Mouse (Mus musculus) erythroblast, embryonic 14.5 days (primary cell): ENCODE data around the gene Gm49322. TPM values are rescaled to one million over a fixed set of nuclear protein-coding genes. Genes with fewer than 3 reads are reported as not detected.

Source experiments
- H3K27me3 ChIP-seq: 2 replicates; pipeline ENCODE4 v1.6.1; 2012; ENCODE audit warnings: inconsistent platforms; ENCODE audit not compliant: control insufficient read depth
- H3K36me3 ChIP-seq: 2 replicates; pipeline ENCODE4 v1.6.1; 2012; ENCODE audit warnings: mild to moderate bottlenecking, inconsistent platforms; ENCODE audit not compliant: control insufficient read depth
- H3K4me1 ChIP-seq: 2 replicates; pipeline ENCODE4 v1.6.1; 2012; ENCODE audit warnings: inconsistent platforms; ENCODE audit not compliant: control insufficient read depth
- H3K4me3 ChIP-seq: replicated peaks from 2 replicates; pipeline ENCODE3; 2012; ENCODE audit warnings: moderate library complexity, mild to moderate bottlenecking, inconsistent platforms
- H3K9me3 ChIP-seq: 2 replicates; pipeline ENCODE4 v1.6.1; 2012; ENCODE audit warnings: low read length, inconsistent platforms, mixed read lengths; ENCODE audit not compliant: control insufficient read depth
- GATA1 ChIP-seq: IDR thresholded peaks from 2 replicates; pipeline ENCODE4 v1.6.1; 2012; ENCODE audit warnings: low read length, inconsistent platforms, mixed read lengths
- TAL1 ChIP-seq: IDR thresholded peaks from 3 replicates; pipeline ENCODE4 v1.6.1; 2012; ENCODE audit warnings: low read length, inconsistent platforms, mixed read lengths
- polyA plus RNA-seq: library from polyadenylated mRNA; stranded (reverse); fragments of >175 nt; gene quantifications from 2 replicates; pipeline ENCODE4 v1.2.3, GENCODE M21; 2012

The Gm49322 gene
- polyA plus RNA-seq, 1 experiment = 0.07 TPM

- H3K4me3 ChIP-seq = peak overlapping the region; percentile 73
- H3K9me3 ChIP-seq = no peaks in the 10 kb centered on the region
- H3K27me3 ChIP-seq = no peaks in the 10 kb centered on the region
- peaks cover 65% of the 10 kb centered on the region for H3K4me1 ChIP-seq
- peaks cover 29% of the 10 kb centered on the region for H3K36me3 ChIP-seq
- no peak for TF ChIP-seq GATA1
- no peak for TF ChIP-seq TAL1
Measured at GRCm38 (mm10) chr10:80620796-80621689, 15.2 kb downstream of the Gm49322 start.

GRCm38 (mm10) chr10:80621690-80621939 lies 15.8 kb downstream of the Gm49322 start:
- Histone ChIP-seq H3K4me3 (peak overlapping the region; percentile 73), H3K27me3 (no peaks in the 10 kb centered on the region), H3K36me3 (peaks cover 26% of the 10 kb centered on the region), H3K9me3 (no peaks in the 10 kb centered on the region), H3K4me1 (peaks cover 67% of the 10 kb centered on the region)
- no peak for TF ChIP-seq GATA1
- TF ChIP-seq TAL1 = no peak

- H3K9me3 ChIP-seq = no peaks in the 10 kb centered on the region
- peak overlapping the region; percentile 73 for H3K4me3 ChIP-seq
- no peaks in the 10 kb centered on the region for H3K27me3 ChIP-seq
- H3K36me3 ChIP-seq = peaks cover 26% of the 10 kb centered on the region
- H3K4me1 ChIP-seq = peaks cover 68% of the 10 kb centered on the region
- TF ChIP-seq GATA1 (no peak), TAL1 (no peak)
Measured at GRCm38 (mm10) chr10:80621940-80622660, 16.3 kb downstream of the Gm49322 start.

- peaks cover 30% of the 10 kb centered on the region for H3K36me3 ChIP-seq
- H3K4me1 ChIP-seq = peaks cover 76% of the 10 kb centered on the region
- no peak for TF ChIP-seq TAL1
- TF ChIP-seq GATA1 = no peak
- no peaks in the 10 kb centered on the region for H3K9me3 ChIP-seq
- no peaks in the 10 kb centered on the region for H3K27me3 ChIP-seq
- H3K4me3 ChIP-seq = peak within 1 kb of the TSS; percentile 73
Measured at GRCm38 (mm10) chr10:80622661-80623456, 17.0 kb downstream of the Gm49322 start, which contains the start of gene Csnk1g2. Gene Csnk1g2 (plus strand): TSS chr10:80622838.

- TF ChIP-seq GATA1 = no peak
- no peak for TF ChIP-seq TAL1
- peaks cover 32% of the 10 kb centered on the region for H3K36me3 ChIP-seq
- H3K27me3 ChIP-seq = no peaks in the 10 kb centered on the region
- H3K4me3 ChIP-seq = peak overlapping the region; percentile 73
- peaks cover 77% of the 10 kb centered on the region for H3K4me1 ChIP-seq
- H3K9me3 ChIP-seq = no peaks in the 10 kb centered on the region
Measured at GRCm38 (mm10) chr10:80623457-80624191, 17.8 kb downstream of the Gm49322 start.

- Histone ChIP-seq H3K4me1 (peaks cover 76% of the 10 kb centered on the region), H3K9me3 (no peaks in the 10 kb centered on the region), H3K27me3 (no peaks in the 10 kb centered on the region), H3K4me3 (no peak overlapping the region), H3K36me3 (peaks cover 52% of the 10 kb centered on the region)
- TF ChIP-seq GATA1 (no peak), TAL1 (no peak)
Measured at GRCm38 (mm10) chr10:80625764-80626163, 19.9 kb downstream of the Gm49322 start.

- H3K4me3 ChIP-seq = no peak overlapping the region
- peaks cover 68% of the 10 kb centered on the region for H3K4me1 ChIP-seq
- H3K36me3 ChIP-seq = peaks cover 64% of the 10 kb centered on the region
- H3K9me3 ChIP-seq = no peaks in the 10 kb centered on the region
- no peaks in the 10 kb centered on the region for H3K27me3 ChIP-seq
- TF ChIP-seq GATA1 = no peak
- no peak for TF ChIP-seq TAL1
Measured at GRCm38 (mm10) chr10:80627685-80628084, 21.9 kb downstream of the Gm49322 start.

GRCm38 (mm10) chr10:80628925-80629324 lies 23.1 kb downstream of the Gm49322 start:
- Histone ChIP-seq H3K4me1 (peaks cover 57% of the 10 kb centered on the region), H3K4me3 (no peak overlapping the region), H3K36me3 (peaks cover 70% of the 10 kb centered on the region), H3K27me3 (no peaks in the 10 kb centered on the region), H3K9me3 (no peaks in the 10 kb centered on the region)
- TF ChIP-seq TAL1 (no peak), GATA1 (no peak)
